Mouse (Mus musculus): ENCODE results near the gene Nfib.

GRCm38 (mm10) chr4:82403975-82404651 lies 301.4 kb downstream of the Nfib start:
- TF ChIP-seq CTCF (IDR thresholded peaks at IDR 0.05; ENCODE audit: insufficient read depth, low read length) (no peak), POLR2A (IDR thresholded peaks at IDR 0.05; ENCODE audit: borderline replicate concordance, extremely low read depth, low read depth, low read length) (no peak)

Data from lung, adult 2 months (tissue).